Mouse (Mus musculus) T-helper 17 cell (primary cell): ENCODE data around the gene Kif26a.

Source experiments
- in situ Hi-C, 2 experiments: fragments of 300-600 bp; cut with MboI, MseI; formaldehyde crosslinking; loops; 1 replicate in 1 of 2; 2 replicates in 1 of 2; pipeline ENCODE4 v1.15.1; 2025; ENCODE audit warnings: high pct_unique_total_duplicates in 2 of 2

The Kif26a gene

DNA sequence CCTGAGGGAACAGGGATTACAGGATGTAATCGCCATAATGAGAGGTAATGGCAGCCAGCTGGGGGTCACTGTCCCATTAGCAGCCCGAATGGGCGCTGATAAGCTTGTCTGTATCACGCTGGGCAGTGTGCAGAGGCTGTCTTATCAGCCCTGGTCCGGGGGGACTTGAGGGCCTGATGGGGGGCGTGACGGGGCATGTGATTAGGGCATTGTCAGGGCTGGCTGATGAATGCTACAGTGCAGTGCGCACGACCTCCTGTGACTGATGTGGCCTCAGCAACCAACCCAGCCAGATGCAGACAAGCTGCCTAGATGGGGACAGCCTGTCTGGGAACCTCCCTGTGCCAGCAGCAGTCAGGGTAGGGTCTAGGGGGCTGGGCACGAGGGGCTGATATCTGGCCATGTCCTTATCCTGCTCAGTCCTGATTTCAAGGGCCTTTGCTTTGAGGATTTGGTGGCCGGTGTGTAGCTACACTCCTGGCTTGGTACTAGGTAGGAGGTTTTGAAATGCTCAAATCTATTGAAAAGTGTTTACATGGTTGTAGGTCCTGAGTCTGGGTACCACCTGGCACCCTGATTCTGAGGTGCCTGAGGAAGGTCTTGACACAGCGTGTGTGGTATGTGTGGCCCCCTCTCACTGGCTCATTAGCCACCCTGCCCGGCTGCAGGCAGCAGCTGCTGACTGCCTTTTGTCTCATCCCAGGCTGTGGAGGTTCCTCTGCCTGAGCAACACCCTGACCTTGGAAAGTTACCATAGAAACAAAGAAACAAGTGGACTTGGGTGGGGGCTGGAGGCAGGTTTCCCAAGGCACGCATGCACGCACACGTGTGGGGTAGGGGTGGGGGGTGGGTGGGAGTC is 18.2 kb downstream of the Kif26a start:
- in situ Hi-C loops: no loop called here

DNA sequence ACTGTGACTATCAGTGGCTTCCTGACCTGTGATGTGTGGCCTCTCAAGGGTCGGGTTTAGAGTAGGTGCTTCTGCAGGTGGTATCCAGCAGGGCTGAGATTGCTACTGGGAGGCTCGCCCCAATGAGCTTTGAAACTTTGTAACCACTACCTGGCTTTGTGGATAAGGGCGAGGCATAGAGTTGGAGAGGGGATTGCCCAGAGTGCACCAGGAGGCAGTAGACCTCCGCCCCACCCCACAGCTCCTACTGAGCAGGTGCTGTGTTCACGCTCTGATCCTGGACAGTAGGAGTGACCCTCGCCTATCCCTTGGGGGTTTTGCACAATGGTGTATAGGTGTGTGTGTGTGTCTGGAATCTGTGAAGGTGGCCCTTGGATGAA is 18.8 kb downstream of the Kif26a start:
- in situ Hi-C loops: no loop called here

DNA sequence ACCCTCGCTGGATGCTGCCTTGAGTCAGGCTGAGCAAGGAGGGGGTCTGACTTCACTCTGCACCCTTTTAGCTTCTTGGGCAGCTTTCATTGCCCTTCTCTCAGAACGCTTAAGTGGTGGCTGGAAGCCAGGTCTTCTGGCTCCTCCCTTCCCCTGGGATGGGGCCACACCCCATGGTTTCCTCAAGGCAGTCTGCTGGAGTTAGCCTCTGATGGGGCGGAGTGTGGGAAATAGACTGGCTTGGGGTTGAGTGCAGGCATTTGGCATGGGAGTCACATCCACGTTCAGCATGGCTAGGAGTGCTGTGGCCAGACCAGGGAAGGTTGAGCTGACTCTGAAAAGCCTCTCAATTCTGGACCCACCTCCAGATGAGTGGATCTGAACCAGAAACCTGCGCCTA is 23.2 kb downstream of the Kif26a start:
- in situ Hi-C loops: no loop called here

DNA sequence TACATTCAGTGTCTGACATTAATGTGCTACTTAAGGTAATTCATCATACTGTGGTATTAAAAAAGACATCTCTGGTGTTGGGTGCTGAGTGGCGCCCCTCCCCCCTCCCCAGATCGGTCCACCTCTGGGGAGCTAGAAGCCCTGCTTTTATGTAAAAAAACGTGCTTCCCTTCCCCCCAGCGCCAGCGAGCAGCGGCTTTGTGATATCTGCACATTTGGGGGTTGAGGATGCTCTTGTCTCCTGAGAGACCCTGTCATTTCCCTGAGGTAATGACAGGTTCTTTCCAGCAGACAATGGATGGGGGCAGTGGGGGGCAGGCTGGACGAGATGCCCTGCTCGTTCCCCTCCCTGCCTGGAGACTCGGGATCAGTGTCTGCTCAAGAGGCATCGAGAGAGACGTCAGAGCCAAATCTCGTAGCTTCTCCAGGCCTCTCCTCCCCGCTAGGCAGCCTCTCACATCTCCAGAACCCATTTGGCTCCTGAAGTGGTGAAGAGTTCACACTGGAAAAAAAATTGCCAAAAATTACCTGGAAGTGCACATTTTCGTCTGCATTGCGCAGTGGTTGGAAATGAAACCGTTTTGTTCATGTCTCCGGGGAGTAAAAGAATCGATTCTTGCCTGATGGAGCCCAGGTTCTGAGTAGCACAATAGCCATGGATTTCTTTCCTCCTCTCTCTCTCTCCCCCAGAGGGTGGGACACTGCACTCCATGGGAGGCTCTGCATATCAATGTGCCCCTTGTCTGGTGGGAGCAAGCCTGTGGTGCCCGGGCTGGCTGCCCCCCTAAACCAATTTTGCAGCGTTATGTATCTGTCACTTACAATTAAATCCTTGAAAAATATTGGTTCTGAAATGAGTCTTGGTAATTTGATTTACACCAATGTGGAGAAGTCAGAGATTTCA is 24.9 kb downstream of the Kif26a start:
- in situ Hi-C loops: no loop called here

DNA sequence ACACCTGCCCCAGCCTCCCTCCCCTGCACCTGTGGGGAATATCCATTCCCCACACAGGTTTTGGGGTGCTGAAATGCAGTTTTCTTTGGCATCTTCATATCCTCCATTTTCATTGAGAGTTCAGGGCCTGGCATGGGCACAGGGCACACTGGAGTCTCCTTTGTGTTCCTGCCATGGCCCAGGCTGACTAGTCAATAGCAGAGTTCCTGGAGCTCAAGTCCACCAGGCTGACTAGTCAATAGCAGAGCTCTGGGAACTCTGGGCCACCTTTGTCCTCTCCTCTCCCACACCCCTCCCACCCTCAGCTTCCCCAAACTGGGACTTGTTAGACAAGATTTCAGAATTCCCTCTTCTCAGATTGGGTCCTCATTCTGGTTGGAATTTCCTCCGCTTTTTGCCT is 25.6 kb downstream of the Kif26a start:
- in situ Hi-C loops: no loop called here

DNA sequence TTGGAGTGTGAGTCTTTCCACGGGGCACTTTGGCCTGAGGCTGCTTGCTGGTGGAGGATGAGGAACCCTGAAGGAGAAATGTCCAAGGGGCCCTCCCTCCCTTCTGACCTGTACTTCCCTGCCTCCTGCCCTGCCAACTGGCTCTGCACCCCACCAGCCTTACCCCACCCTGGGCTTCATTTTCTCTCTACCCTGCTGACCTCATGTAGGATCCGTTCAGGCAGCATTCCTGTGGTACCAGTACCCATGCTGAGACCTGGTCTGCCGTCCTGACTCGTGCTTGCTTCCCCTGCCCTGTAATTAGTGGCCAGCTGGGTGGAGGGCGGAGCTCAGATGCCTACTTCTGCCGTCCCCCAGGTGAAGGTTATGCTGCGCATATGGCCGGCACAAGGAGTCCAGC is 26.2 kb downstream of the Kif26a start:
- in situ Hi-C loops: no loop called here

DNA sequence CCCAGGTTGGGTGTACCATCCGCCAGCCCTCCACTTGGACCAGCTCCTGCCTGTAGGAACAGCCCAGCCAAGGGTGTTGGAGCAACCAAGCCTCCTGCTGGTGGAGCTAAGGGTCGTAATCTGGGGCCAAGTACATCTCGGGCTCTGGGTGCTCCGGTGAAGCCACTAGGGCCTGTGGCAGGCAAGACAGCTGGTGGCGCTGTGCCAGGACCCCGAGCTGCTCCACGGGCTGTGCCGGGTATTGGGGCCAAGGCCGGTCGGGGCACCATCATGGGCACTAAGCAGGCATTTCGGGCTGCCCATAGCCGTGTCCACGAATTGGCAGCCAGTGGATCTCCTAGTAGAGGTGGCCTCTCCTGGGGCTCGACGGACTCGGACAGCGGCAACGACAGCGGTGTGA is 31.7 kb downstream of the Kif26a start:
- in situ Hi-C loops: no loop called here

DNA sequence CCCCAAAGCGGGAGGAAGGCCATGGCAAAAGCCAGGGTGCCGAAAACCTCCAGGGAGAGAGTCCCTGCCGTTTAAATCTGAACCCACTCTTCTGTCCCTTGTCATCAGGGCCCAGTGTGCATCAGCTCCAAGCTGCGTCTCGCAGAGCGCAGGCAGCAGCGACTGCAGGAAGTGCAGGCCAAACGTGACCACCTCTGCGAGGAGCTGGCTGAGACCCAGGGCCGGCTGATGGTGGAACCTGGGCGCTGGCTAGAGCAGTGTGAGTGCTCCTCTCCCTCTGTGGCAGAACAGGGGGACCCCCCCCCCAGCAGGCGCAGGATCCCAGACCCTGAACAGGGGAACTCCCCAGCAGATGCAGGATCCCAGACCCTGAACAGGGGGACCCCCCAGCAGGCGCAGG is 33.7 kb downstream of the Kif26a start:
- in situ Hi-C loops: no loop called here

DNA sequence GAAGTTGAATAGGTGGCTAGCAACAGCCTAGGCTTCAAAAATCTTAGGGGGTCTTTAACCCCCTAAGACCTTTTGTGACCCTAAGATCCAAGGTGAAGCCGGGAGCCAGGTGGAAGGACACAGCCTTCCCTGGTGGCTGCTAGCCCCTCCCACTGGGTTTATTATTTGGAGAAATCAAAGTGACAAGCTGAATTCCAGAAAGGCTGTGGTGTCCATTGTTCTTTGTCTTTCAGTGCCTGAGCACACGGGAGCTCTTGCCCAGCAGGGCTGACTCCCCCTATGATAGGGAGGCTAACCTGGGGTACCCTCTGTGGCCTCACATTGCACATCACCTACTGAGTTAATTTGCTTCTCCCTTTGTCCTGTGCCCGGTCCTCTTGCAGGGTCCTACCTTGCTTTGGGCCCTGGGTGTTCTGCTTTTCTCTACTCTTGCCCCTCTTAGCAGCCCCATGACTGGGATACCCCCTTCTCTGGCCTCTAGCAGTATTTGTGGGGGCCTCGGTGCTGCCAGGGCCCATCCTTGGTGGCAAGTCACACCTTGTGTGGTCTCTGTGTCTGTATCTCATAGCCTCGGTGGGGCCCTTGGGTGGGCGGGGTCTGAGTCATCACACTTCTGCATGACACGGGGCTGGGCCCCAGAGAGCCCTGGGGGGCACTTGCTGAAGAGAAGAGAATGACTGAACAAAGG is 36.1 kb downstream of the Kif26a start:
- in situ Hi-C loops: no loop called here

DNA sequence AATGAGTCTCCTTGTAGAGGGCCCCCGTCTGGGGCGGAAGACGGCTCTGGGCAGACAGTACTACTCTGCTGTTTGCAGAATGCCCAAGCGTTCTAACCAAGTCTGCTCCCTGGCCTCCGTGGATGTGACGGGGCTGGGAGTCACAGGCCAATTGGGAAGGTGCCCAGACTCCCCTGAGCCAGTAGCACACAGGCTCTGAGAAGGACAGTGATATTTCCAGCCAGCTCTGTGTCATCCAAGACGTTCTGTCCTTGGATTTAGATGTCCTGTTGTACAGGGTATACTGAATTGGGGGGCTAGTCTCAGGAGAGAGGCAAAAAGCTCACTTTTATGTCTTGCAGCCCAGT is 36.6 kb downstream of the Kif26a start:
- in situ Hi-C loops: no loop called here

DNA sequence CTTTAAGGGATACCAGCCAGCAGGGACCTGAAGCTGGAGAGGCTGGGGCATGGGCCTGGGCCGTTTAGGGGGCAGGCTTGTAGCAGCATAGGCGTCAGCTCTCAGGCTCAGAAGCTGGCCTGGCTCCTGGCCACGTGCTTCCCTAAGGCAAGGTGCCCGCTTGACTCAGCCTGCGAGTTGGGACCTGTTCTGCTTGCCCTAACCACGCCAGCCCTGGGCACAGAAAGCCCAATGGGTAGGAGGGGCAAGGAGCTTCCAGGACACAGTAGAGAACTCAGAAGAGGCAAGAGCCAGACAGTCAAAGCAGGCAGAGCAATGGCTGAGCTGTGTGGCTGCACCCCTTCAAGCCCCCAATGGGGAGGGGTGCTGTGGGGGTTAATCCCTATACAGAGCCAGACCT is 37.7 kb downstream of the Kif26a start:
- in situ Hi-C loops: no loop called here

DNA sequence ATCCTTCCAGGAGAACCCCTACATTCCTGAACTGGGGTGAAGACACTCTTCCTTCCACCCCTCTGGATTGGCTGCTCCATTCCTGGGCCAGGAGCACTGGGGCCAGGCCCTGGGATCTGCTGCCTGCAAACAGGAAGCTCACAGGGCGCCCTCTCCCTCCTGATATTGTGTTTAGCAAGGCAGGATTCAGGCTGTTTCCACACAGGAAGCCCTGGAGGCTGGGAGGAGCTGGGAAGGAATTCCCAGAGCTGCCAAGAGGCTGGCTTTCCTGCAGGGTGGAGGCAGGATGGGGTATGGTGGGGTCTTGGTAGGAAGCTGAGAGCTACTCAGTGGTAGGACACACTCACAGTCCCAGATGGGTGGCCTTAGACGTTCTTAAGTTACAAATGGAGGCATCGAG is 38.4 kb downstream of the Kif26a start:
- in situ Hi-C loops: no loop called here

DNA sequence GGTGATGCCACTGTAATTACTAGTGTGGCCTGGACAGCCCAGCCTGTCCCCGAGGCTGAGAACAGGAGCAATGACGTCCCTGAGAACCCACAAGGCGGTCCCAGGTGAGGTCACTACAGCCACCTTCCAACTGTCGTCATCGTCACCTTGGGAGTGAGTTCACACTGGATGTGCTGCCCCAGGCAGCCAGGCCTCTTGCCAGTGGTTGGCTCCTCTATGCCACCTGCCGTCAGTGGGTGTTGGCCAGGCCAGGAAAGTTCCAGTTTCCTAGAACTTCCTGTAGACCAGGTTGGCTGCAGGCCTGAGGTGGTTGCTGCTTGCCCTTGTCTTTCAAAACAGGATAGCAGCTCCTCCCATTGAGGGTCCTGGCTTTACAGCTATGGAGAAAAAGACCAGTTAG is 40.9 kb downstream of the Kif26a start:
- in situ Hi-C loops: no loop called here

DNA sequence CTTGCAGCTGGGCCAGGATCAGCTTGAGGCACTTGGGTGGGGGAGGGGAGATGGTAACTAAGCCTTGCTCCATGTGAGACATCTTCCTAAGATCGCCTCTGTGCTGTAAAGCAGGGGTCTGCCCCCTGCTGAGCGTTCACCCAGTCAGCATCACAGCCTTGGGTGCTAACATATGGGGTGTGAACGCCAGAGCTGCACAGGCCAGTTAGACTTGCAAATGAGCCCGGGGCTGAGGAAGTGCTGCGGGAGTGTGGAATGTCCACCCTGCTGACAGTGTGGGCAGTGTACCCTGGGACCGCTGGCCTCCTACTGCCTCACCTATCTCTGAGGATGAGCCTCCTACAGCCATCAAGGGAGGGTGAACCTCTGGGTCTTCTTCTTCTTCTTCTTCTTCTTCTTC is 45.7 kb downstream of the Kif26a start:
- in situ Hi-C loops: no loop called here

DNA sequence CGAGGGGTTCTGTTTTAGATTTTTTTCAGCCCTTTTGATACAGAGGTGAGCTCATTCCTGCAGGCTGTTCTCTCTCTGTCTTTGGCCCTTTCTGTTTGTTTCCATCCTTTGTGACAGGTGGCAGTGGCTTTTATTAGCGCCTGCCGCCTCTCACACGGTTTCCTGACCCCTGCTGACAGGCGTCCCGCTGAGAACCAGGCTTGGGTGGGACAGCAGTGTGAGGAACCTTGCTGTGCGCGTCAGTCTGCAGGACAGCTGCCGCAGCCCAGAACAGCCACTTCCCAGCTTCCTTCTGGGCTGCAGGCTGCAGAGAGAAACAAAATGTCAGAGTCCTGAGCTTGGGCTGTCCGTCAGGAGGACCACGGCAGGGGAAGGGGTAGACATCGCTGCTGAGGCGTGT is 49.0 kb downstream of the Kif26a start:
- in situ Hi-C loops: no loop called here

DNA sequence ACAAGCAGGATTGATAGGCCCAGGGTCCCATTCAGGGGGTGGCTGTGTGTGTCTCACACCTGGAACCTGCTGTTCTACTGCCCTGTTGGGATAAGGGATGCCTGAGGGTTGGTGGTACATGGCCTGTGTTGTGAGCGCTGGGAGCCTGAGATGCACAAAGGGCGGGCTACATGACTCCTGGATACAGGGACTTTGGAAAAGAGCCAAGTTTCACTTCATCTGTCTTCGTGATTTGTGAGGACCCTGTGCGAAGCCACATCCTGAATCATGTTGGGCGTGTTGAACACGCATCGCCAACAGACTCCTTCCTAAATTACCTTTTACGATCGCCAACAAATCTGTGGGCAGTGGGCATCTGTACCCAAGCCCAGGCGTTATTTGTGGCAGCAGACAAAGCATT is 50.6 kb downstream of the Kif26a start:
- in situ Hi-C loops: no loop called here

DNA sequence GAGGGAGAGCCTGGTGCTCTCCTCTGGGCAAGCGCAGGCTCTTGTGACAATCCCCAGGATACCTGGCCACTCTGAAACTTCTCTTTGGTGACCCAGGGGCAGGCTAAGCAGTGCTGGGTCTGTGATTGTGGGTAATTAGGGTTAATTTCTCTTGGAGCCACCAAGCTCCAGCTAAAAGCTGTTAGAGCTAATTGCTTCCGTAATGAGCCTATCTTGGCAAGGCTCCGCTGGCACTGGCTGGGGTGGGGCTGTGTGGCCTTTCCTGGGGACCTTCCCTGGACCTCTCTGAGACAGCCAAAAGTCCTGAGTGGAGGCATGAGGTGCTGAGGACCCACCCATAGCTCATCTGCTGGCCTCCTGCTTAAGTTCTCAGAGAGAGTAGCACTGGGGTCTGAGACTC is 53.4 kb downstream of the Kif26a start:
- in situ Hi-C loops: no loop called here

DNA sequence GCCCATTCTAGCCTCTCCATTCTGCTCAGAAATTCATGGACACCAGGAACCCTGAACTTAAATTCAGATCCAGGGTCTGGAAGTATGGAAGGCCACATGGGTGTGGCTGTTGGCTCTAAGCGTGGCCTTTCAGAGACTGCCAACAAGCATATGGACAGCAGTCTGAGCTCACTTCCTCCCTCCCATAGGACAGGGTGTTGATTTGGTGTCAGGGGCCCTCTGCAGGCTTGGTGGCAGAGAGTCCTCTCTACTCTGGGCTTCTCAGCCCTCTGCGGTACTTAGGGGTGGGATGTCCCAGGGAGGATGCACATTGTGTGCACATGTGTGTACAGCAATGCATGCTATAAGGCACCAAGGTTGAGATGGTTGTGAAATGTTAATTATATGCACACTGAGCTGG is 54.0 kb downstream of the Kif26a start:
- in situ Hi-C loops: loop anchor here in 1 of 2 experiments (10.0 kb wide), 1 partner anchor 1595 kb away; no protein-coding TSS in a partner anchor

DNA sequence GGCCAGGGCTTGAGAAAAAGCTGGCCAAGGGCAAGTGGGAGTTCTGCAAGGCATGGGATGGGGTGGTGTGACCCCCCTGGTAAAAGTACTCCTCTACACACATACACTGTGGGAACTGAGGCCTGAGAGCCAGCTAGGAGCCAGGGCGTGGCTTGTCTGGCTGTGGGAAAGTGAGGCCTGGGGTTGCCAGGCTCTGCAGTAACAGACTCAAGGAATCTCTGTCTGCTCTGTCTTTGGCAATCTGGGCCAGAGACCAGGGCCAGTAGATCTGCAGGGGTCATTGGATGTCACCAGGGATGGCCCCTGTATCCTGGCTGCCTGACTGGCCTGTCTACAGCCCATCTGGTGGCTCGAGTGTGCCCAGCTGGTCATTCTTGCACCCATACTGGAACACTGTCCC is 61.2 kb downstream of the Kif26a start:
- in situ Hi-C loops: loop anchor here in 1 of 2 experiments (10.0 kb wide), 1 partner anchor 1588 kb away; no protein-coding TSS in a partner anchor

DNA sequence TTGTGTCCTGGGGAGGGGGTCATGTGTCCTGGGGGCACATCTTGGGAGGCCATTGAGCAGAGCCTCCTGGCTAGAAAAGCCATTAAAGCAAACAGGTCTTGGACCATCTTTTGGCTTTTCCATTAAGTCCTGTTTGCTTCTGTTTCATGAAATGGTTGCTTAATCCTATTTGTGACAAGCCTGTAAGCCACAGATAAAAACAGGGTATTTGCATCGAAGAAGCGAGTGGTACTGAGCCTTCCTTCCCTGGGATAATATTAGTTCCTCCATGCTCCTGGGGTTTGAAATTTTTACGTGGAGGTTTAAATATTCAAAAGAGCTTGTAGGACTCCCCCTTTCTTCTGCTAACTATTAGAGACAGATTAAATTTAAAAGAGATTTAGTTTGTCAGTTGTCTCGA is 61.7 kb downstream of the Kif26a start:
- in situ Hi-C loops: loop anchor here in 1 of 2 experiments (10.0 kb wide), 1 partner anchor 1587 kb away; no protein-coding TSS in a partner anchor

DNA sequence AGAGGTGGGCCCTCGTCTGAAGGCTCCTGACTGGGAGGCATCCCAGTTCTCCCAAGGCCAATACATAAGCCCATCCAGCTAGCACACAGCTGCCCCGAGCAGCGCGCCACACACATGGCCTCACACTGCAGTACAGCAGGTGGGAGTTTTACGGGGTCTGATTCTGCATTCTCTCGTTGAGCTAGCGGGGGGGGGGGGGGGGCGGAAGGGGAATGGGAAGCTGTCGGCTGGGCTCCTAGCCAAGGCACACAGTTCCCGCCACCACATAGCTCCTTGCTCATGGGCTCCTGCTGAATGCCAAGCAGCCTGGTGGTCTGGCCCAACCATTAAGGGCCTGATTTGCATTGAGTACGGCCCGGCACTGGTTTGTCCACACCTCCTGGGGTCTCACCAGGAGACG is 64.6 kb downstream of the Kif26a start:
- in situ Hi-C loops: no loop called here

DNA sequence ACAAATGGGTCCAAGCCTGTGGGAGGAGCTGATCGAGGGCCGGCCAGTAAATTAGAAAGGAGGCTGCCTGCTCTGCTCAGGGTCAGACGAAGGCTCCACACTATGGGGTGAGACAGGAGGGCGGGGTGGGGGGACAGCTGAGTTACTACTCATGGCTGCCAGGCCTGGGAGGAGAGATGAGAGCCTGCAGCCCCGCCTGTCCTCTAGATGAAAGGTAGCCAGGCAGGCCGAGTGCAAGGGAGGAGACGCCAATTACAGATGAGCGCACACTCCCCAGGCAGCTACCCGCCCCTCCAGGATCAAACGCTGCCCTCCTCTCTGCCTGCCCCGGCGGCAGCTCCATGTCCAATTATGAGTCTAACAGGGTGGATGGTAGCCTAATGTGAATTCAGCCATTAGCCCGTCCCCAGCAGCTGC is 68.4 kb downstream of the Kif26a start:
- in situ Hi-C loops: no loop called here
